Mouse (Mus musculus) midbrain, embryonic 16.5 days (tissue): ENCODE data around the gene Mybpc3. TPM values are rescaled to one million over a fixed set of nuclear protein-coding genes. Genes with fewer than 3 reads are reported as not detected.
A peak's percentile ranks its signal among the peaks of the same experiment; 100 is the strongest.

ENCODE experiments used
- ATAC-seq: fragments of 200-750 bp; cut with Nextera tagmentation; 2 replicates; pipeline ENCODE4 v1.8.0; 2017; ENCODE audit warnings: moderate TSS enrichment
- H3K27ac ChIP-seq: fragments of 300-500 bp; sonication (generic); 2 replicates; pipeline ENCODE4 v1.5.1; 2014; ENCODE audit warnings: mild to moderate bottlenecking, low read length, mixed read lengths
- H3K27me3 ChIP-seq: fragments of 300-500 bp; sonication (generic); 2 replicates; pipeline ENCODE4 v1.6.1; 2014; ENCODE audit warnings: low read depth, low read length, mixed read lengths; ENCODE audit not compliant: control insufficient read depth, insufficient read depth
- H3K36me3 ChIP-seq: fragments of 300-500 bp; sonication (generic); 2 replicates; pipeline ENCODE4 v1.6.1; 2014; ENCODE audit warnings: mild to moderate bottlenecking, low read length, moderate library complexity, mixed read lengths; ENCODE audit not compliant: control insufficient read depth, insufficient read depth
- H3K4me1 ChIP-seq: fragments of 300-500 bp; sonication (generic); 2 replicates; pipeline ENCODE4 v1.6.1; 2014; ENCODE audit warnings: mild to moderate bottlenecking, low read length, mixed read lengths; ENCODE audit not compliant: control insufficient read depth, insufficient read depth
- H3K4me2 ChIP-seq: fragments of 300-500 bp; sonication (generic); 2 replicates; pipeline ENCODE4 v1.6.1; 2014; ENCODE audit warnings: mild to moderate bottlenecking, low read length, mixed read lengths
- H3K4me3 ChIP-seq: fragments of 300-500 bp; sonication (generic); 2 replicates; pipeline ENCODE4 v1.5.1; 2014; ENCODE audit warnings: low read depth, mild to moderate bottlenecking, low read length, moderate library complexity, mixed read lengths
- H3K9ac ChIP-seq: fragments of 300-500 bp; sonication (generic); 2 replicates; pipeline ENCODE4 v1.6.1; 2014; ENCODE audit warnings: low read depth, low read length, mixed read lengths
- H3K9me3 ChIP-seq: fragments of 300-500 bp; sonication (generic); replicated peaks from 2 replicates; pipeline ENCODE4 v1.6.1; 2014; ENCODE audit warnings: mild to moderate bottlenecking, low read length, mixed read lengths; ENCODE audit not compliant: control insufficient read depth, poor library complexity, severe bottlenecking
- WGBS: fragments of 180-500 bp; shearing (Covaris S2); extraction: QIAGEN DNeasy Blood & Tissue Kit; methylation state at CpG from one replicate; pipeline ENCODE4 v1.1.7; 2014; 5-methylcytosine and 5-hydroxymethylcytosine counted together
- polyA plus RNA-seq: library from polyadenylated mRNA; unstranded; fragments of >200 nt; fragmentation: Nextera tagmentation; extraction: Ambion mirVana; gene quantifications from 2 replicates; pipeline ENCODE4 v1.2.1, GENCODE M21; 2015

Mybpc3 gene
- polyA plus RNA-seq, 1 experiment from 2014 or later = 0.04 TPM

DNA sequence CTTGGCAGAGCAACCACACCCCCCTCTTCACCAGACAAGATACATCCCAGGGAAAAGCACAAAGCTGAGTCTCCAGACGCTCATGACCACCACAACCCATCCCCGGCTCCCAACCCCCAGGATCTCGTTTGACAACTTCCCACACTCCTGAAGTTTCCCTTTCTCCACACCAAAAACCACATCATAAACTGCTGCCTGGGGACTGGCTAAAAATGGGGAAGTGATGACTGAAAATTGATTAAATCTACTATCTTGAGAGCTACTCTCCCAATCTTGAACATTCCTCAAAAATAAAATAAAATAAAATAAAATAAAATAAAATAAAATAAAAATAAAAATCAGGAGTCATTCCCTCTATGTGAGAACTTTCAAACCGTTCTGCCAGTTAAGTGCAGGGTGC, 45.0 kb downstream of the Mybpc3 start:
- H3K4me1 ChIP-seq = no peaks in the 10 kb centered on the region
- no peak overlapping the region for H3K4me3 ChIP-seq
- H3K4me2 ChIP-seq = no peak overlapping the region
- H3K27me3 ChIP-seq = no peaks in the 10 kb centered on the region
- 91% methylated on average over 4 of the region's 4 CpGs for WGBS
- no peak for ATAC-seq
- no peak overlapping the region for H3K9ac ChIP-seq
- H3K9me3 ChIP-seq = no peaks in the 10 kb centered on the region
- no peak overlapping the region for H3K27ac ChIP-seq
- H3K36me3 ChIP-seq = peaks cover 60% of the 10 kb centered on the region

DNA sequence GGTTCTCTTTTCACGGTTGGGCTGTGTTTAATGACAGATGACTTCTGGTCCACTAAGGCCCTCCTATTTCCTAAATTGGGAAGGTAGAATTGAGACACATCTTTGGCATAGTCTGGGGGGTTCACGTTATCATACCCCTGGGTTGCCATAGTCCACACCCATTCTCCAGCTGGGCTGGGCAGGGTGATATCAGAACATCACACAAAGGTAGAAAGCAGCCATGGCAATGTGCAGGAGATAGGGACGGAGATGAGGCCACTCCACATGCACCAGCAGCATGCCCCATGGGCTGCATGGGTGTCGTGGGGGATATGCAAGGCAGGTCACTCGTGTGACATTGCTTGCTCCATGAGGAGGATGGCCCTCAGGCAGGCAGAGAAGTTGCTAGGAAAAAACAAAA, 45.6 kb downstream of the Mybpc3 start:
- no peak overlapping the region for H3K4me2 ChIP-seq
- WGBS = 96% methylated on average over 5 of the region's 5 CpGs
- peaks cover 60% of the 10 kb centered on the region for H3K36me3 ChIP-seq
- no peaks in the 10 kb centered on the region for H3K9me3 ChIP-seq
- H3K27me3 ChIP-seq = no peaks in the 10 kb centered on the region
- H3K27ac ChIP-seq = no peak overlapping the region
- H3K9ac ChIP-seq = no peak overlapping the region
- no peak overlapping the region for H3K4me3 ChIP-seq
- ATAC-seq = no peak
- no peaks in the 10 kb centered on the region for H3K4me1 ChIP-seq

DNA sequence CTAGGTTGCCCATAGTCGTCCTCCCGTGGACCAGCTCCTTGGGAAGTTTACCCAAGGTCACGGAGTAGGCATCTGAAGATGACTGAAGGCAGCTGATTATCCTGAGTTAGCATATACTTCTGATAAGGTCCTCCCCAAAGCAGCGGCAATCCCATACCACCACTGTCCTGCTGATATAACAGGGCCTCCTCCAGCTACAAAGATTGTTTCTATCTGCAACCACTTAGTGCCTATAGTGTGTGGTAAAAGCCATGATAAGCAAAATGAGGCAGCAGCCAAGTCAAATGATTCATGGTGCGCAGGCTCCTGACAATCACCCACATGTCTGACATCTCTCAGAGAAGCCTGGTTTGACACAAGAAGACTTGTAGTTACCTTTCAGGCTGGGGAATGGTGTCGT, 47.0 kb downstream of the Mybpc3 start:
- Histone ChIP-seq H3K4me1 (no peaks in the 10 kb centered on the region), H3K27ac (no peak overlapping the region), H3K9me3 (no peaks in the 10 kb centered on the region), H3K4me2 (no peak overlapping the region), H3K36me3 (peaks cover 64% of the 10 kb centered on the region), H3K9ac (no peak overlapping the region), H3K4me3 (no peak overlapping the region), H3K27me3 (no peaks in the 10 kb centered on the region)
- 94% methylated on average over 6 of the region's 6 CpGs for WGBS
- no peak for ATAC-seq

DNA sequence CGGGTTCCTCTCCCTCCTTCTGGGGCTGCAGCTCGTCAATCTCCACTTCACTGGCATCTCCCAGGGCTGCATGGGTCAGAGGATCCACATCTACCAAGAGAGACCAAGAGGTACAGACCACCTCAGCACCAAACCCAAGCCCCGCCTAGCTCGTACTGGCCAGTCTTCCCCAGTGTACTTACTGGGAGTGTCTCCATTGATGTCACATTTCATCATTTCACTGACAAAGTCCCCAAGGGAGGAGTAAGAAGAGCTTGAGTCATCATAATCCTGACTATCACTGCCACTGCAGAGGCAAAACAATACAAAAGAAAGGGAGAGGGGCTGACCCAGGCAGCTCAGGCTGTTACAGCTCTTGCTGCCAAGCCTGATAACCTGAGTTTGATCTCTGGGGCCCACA, 49.7 kb downstream of the Mybpc3 start:
- Histone ChIP-seq H3K9ac (no peak overlapping the region), H3K4me1 (no peaks in the 10 kb centered on the region), H3K36me3 (peaks cover 65% of the 10 kb centered on the region), H3K9me3 (no peaks in the 10 kb centered on the region), H3K27ac (no peak overlapping the region), H3K4me3 (no peak overlapping the region), H3K27me3 (no peaks in the 10 kb centered on the region), H3K4me2 (no peak overlapping the region)
- no peak for ATAC-seq
- WGBS = 81% methylated on average over 4 of the region's 4 CpGs

DNA sequence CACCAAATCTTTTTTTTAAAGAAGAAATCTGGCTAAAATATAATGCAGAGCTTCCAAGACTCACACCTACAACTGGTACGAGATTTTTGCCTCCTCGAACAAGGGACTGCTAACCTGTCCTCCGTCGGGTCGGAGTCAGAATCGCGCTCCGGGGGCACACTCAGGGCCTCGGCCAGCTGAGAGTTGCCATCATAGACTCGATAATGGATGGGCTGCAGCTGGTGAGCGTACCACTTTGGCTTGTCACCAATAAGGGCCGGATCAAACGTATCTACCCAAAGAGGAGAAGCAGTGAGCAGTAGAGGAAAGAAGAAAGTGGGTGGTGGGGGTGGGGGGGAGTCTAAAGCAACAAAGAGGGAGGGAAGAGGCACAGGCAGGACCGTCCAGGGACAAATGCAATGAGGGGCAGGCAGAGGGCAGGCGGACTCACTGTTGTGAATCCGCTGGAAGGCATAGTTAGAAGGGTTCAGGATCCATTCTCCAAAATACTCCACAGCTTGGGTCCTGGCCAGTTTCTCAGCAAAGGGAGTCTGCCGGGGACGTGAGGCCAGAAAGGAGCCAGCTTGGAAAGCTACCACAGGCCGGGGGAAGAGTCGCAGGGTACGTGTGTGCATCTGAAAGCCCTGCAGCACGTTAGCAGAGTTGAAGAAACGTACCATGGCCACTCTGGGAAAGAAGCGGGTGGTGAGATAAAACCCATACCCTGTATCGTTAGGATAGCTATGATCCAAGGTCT, 51.8 kb downstream of the Mybpc3 start:
- Histone ChIP-seq H3K9ac (no peak overlapping the region), H3K9me3 (no peaks in the 10 kb centered on the region), H3K4me2 (no peak overlapping the region), H3K4me3 (no peak overlapping the region), H3K36me3 (peaks cover 71% of the 10 kb centered on the region), H3K4me1 (no peaks in the 10 kb centered on the region), H3K27ac (no peak overlapping the region), H3K27me3 (no peaks in the 10 kb centered on the region)
- WGBS = 91% methylated on average over 25 of the region's 25 CpGs
- no peak for ATAC-seq

DNA sequence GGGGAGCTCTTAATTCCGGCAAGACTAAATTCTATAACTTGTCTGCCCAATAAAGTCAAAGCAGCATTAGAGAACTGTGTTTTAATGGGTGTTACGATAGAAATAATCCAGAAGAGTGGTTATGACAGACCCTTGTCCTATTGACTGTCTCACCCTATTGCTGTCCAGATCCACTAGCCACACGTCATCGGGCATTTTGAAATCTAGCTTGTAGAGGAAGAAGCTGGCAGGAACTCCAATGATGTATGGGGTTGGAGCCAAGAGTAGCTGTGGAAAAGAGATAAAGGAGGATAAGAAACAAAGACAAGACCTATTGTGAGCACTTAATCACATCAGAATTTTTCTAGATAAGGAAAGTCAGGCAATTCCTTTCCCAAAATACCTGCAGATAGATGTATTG, 57.5 kb downstream of the Mybpc3 start:
- Histone ChIP-seq H3K36me3 (peaks cover 44% of the 10 kb centered on the region), H3K4me1 (peaks cover 7% of the 10 kb centered on the region), H3K9me3 (no peaks in the 10 kb centered on the region), H3K9ac (no peak overlapping the region), H3K27ac (no peak overlapping the region), H3K27me3 (no peaks in the 10 kb centered on the region), H3K4me2 (no peak overlapping the region), H3K4me3 (no peak overlapping the region)
- 90% methylated on average over 4 of the region's 4 CpGs for WGBS
- no peak for ATAC-seq

DNA sequence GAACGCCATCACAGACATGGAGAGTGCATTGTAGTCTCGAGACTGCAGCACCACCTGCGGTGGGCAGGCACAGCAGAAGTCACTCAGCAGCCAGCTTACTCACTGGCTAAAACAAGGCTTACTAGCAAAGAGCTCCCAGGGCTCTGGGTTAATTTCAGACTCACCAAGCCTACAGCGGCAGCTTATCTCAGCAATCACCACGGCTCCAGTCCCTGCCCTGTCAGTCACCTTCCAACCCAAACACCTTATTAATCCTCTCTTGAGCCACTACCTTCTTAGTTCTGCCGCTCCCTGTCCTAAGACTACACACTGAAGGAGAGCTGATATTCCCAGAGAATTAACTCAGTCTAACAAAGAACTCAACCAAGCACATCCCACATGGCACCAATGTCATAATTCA, 58.3 kb downstream of the Mybpc3 start:
- no peak overlapping the region for H3K27ac ChIP-seq
- H3K4me1 ChIP-seq = peaks cover 14% of the 10 kb centered on the region
- no peak overlapping the region for H3K4me3 ChIP-seq
- peaks cover 41% of the 10 kb centered on the region for H3K36me3 ChIP-seq
- 77% methylated on average over 6 of the region's 6 CpGs for WGBS
- no peak overlapping the region for H3K4me2 ChIP-seq
- no peaks in the 10 kb centered on the region for H3K27me3 ChIP-seq
- H3K9me3 ChIP-seq = no peaks in the 10 kb centered on the region
- no peak overlapping the region for H3K9ac ChIP-seq
- ATAC-seq = no peak

- WGBS = 48% methylated on average over 4 of the region's 4 CpGs
- H3K27me3 ChIP-seq = no peaks in the 10 kb centered on the region
- no peaks in the 10 kb centered on the region for H3K9me3 ChIP-seq
- peaks cover 17% of the 10 kb centered on the region for H3K36me3 ChIP-seq
- no peak for ATAC-seq
- H3K27ac ChIP-seq = no peak overlapping the region
- H3K4me2 ChIP-seq = no peak overlapping the region
- no peak overlapping the region for H3K9ac ChIP-seq
- no peak overlapping the region for H3K4me3 ChIP-seq
- peaks cover 25% of the 10 kb centered on the region for H3K4me1 ChIP-seq
These were observed 61.9 kb downstream of the Mybpc3 start for GRCm38 (mm10) chr2:91179825-91180224.

DNA sequence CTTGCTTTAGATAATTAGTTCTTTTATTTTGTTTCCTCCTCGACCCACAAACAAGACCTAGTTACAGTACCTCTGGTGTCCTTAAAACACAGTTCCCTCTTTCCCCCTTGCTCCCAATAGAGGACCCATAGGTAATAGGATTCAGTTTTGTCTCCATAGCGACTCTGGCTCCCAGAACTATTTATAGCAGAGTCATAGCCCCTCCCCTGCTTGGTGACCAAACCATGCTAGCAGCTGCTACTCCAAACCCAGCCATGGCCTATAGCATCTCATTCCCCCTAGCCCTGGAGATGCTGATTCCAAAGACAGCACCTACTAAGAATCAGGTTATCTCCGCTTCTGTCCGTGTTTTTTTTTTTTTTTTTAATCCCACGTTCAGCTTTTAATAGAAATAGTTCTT, 62.8 kb downstream of the Mybpc3 start:
- Histone ChIP-seq H3K9ac (peak overlapping the region; percentile 94; the same call in 1 of the 2 replicates), H3K9me3 (no peaks in the 10 kb centered on the region), H3K27me3 (no peaks in the 10 kb centered on the region), H3K36me3 (peaks cover 12% of the 10 kb centered on the region; the same call in 1 of the 2 replicates), H3K4me3 (no peak overlapping the region), H3K4me2 (peak overlapping the region; percentile 87; the same call in 1 of the 2 replicates), H3K27ac (no peak overlapping the region), H3K4me1 (peaks cover 25% of the 10 kb centered on the region)
- 69% methylated on average over 5 of the region's 5 CpGs for WGBS
- no peak for ATAC-seq
